Mouse (Mus musculus) CH12.LX (cell line): ENCODE measurements around the gene Dclk2. TPM values are rescaled to one million over a fixed set of nuclear protein-coding genes. Genes with fewer than 3 reads are reported as not detected.

ENCODE experiments used
- DNase-seq: peaks from one replicate; pipeline ENCODE4 v3.0.0-alpha.2; 2013; ENCODE audit errors: extremely low read depth
- H3K27ac ChIP-seq: 2 replicates; pipeline ENCODE4 v1.5.1; 2012; ENCODE audit warnings: low read depth, mild to moderate bottlenecking, control low read depth, moderate library complexity; ENCODE audit not compliant: insufficient read depth
- H3K27me3 ChIP-seq: replicated peaks from 2 replicates; pipeline ENCODE3; 2012; ENCODE audit warnings: inconsistent platforms
- H3K36me3 ChIP-seq, 2 experiments: replicated peaks in 1 of 2; 2 replicates each; pipeline versions ENCODE3 to v1.6.1; 2012; ENCODE audit warnings: inconsistent platforms in 1 of 2, low read length in 1 of 2, mild to moderate bottlenecking in 1 of 2, mixed read lengths in 1 of 2, moderate library complexity in 1 of 2; ENCODE audit not compliant: control insufficient read depth in 1 of 2, insufficient read depth in 1 of 2
- H3K4me1 ChIP-seq, 2 experiments: 2 replicates each; pipeline ENCODE4 v1.6.1; 2012; ENCODE audit warnings: inconsistent platforms in 1 of 2, moderate library complexity in 1 of 2; ENCODE audit not compliant: insufficient read depth in 2 of 2, control insufficient read depth in 1 of 2
- H3K4me2 ChIP-seq: 2 replicates; pipeline ENCODE4 v1.6.1; 2012; ENCODE audit warnings: low read depth, mild to moderate bottlenecking, control low read depth; ENCODE audit not compliant: poor library complexity, insufficient read depth, severe bottlenecking
- H3K4me3 ChIP-seq, 3 experiments: fragments of 150-350 bp in 1 of 3; sonication (generic) in 1 of 3; replicated peaks in 1 of 3; 2 replicates each; pipeline versions ENCODE3 to v1.5.1; 2011 to 2012; ENCODE audit warnings: low read depth in 2 of 3, low read length in 2 of 3, mild to moderate bottlenecking in 2 of 3, moderate library complexity in 2 of 3, control low read depth in 1 of 3, improper control_type of control experiment in 1 of 3, inconsistent platforms in 1 of 3, mixed read lengths in 1 of 3; ENCODE audit not compliant: poor library complexity in 1 of 3
- H3K79me2 ChIP-seq: replicated peaks from 2 replicates; pipeline ENCODE4 v1.6.1; 2012; ENCODE audit warnings: mild to moderate bottlenecking, moderate library complexity; ENCODE audit not compliant: control insufficient read depth, poor library complexity, insufficient read depth, severe bottlenecking; ENCODE audit errors: extremely low read depth
- H3K9ac ChIP-seq: 2 replicates; pipeline ENCODE4 v1.6.1; 2012; ENCODE audit warnings: low read depth, mild to moderate bottlenecking, control low read depth, moderate library complexity; ENCODE audit not compliant: insufficient read depth
- H3K9me3 ChIP-seq: replicated peaks from 2 replicates; pipeline ENCODE3; 2012; ENCODE audit warnings: low read length, inconsistent platforms, mixed read lengths
- BHLHE40 ChIP-seq: IDR thresholded peaks from 2 replicates; pipeline ENCODE4 v1.6.1; 2011; ENCODE audit warnings: mild to moderate bottlenecking, low read depth, low read length, improper control_type of control experiment
- E2F4 ChIP-seq: IDR thresholded peaks from 2 replicates; pipeline ENCODE4 v1.6.1; 2011; ENCODE audit warnings: low read depth, low read length, improper control_type of control experiment; ENCODE audit not compliant: insufficient replicate concordance
- EP300 ChIP-seq: IDR thresholded peaks from 2 replicates; pipeline ENCODE4 v1.6.1; 2011; ENCODE audit warnings: low read length, improper control_type of control experiment
- ETS1 ChIP-seq: conservative IDR thresholded peaks from 2 replicates; pipeline ENCODE4 v1.6.1; 2012; ENCODE audit warnings: low read depth, mild to moderate bottlenecking, inconsistent platforms, low read length, improper control_type of control experiment, moderate library complexity
- HCFC1 ChIP-seq: IDR thresholded peaks from 2 replicates; pipeline ENCODE4 v1.6.1; 2012; ENCODE audit warnings: low read depth, mild to moderate bottlenecking, inconsistent platforms, low read length, improper control_type of control experiment
- IRF4 ChIP-seq: IDR thresholded peaks from 2 replicates; pipeline ENCODE4 v1.6.1; 2014; ENCODE audit warnings: low read depth, mild to moderate bottlenecking, inconsistent platforms, low read length, improper control_type of control experiment
- MAX ChIP-seq: IDR thresholded peaks from 2 replicates; pipeline ENCODE4 v1.6.1; 2011; ENCODE audit warnings: low read length, improper control_type of control experiment
- MEF2A ChIP-seq: IDR thresholded peaks from 2 replicates; pipeline ENCODE4 v1.6.1; 2014; ENCODE audit warnings: low read depth, mild to moderate bottlenecking, inconsistent platforms, low read length, improper control_type of control experiment, borderline replicate concordance
- MXI1 ChIP-seq: IDR thresholded peaks from 2 replicates; pipeline ENCODE4 v1.6.1; 2011; ENCODE audit warnings: mild to moderate bottlenecking, low read depth, low read length, improper control_type of control experiment
- MYC ChIP-seq: IDR thresholded peaks from 2 replicates; pipeline ENCODE4 v1.6.1; 2011; ENCODE audit warnings: low read depth, mild to moderate bottlenecking, improper control_type of control experiment, low read length
- NELFE ChIP-seq: IDR thresholded peaks from 2 replicates; pipeline ENCODE4 v1.6.1; 2011; ENCODE audit warnings: low read depth, low read length, improper control_type of control experiment
- POLR2A ChIP-seq: IDR thresholded peaks from 2 replicates; pipeline ENCODE4 v1.6.1; 2011; ENCODE audit warnings: low read depth, mild to moderate bottlenecking, improper control_type of control experiment, low read length
- POLR2AphosphoS2 ChIP-seq: IDR thresholded peaks from 2 replicates; pipeline ENCODE4 v1.6.1; 2011; ENCODE audit warnings: low read depth, low read length, improper control_type of control experiment
- RAD21 ChIP-seq: IDR thresholded peaks from 2 replicates; pipeline ENCODE4 v1.6.1; 2011; ENCODE audit warnings: low read depth, mild to moderate bottlenecking, low read length, improper control_type of control experiment, moderate library complexity
- RCOR1 ChIP-seq: conservative IDR thresholded peaks from 2 replicates; pipeline ENCODE4 v1.6.1; 2012; ENCODE audit warnings: low read depth, mild to moderate bottlenecking, inconsistent platforms, low read length, improper control_type of control experiment
- SMC3 ChIP-seq: IDR thresholded peaks from 2 replicates; pipeline ENCODE4 v1.6.1; 2011; ENCODE audit warnings: low read depth, low read length, improper control_type of control experiment
- TBP ChIP-seq: conservative IDR thresholded peaks from 2 replicates; pipeline ENCODE4 v1.6.1; 2011; ENCODE audit warnings: low read depth, low read length, improper control_type of control experiment
- TCF12 ChIP-seq: IDR thresholded peaks from 2 replicates; pipeline ENCODE4 v1.6.1; 2014; ENCODE audit warnings: low read depth, mild to moderate bottlenecking, inconsistent platforms, low read length, improper control_type of control experiment
- USF2 ChIP-seq: conservative IDR thresholded peaks from 2 replicates; pipeline ENCODE4 v1.6.1; 2011; ENCODE audit warnings: low read depth, low read length, improper control_type of control experiment
- ZC3H11A ChIP-seq: IDR thresholded peaks from 2 replicates; pipeline ENCODE4 v1.6.1; 2012; ENCODE audit warnings: low read depth, mild to moderate bottlenecking, inconsistent platforms, low read length, improper control_type of control experiment
- ZNF384 ChIP-seq: IDR thresholded peaks from 2 replicates; pipeline ENCODE4 v1.6.1; 2012; ENCODE audit warnings: low read depth, low read length, improper control_type of control experiment, inconsistent platforms
- dilution Hi-C: fragments of 300-500 bp; cut with MboI; formaldehyde crosslinking; loops from 2 replicates; pipeline ENCODE4 v1.14.3; 2020; ENCODE audit warnings: low sequenced_read_pairs; ENCODE audit not compliant: extremely low pct_unique_long_range_greater_than_20kb, extremely low pct_ligation_motif_present
- in situ Hi-C: fragments of 300-500 bp; cut with MboI; formaldehyde crosslinking; loops from 3 replicates; pipeline ENCODE4 v1.14.3; 2019; ENCODE audit warnings: low sequenced_read_pairs, low pct_ligation_motif_present, low pct_unique_long_range_greater_than_20kb, mixed read lengths
- polyA plus RNA-seq: library from polyadenylated mRNA; unstranded; fragments of >175 nt; gene quantifications from 2 replicates; pipeline ENCODE4 v1.2.1, GENCODE M21; 2012; ENCODE audit warnings: low read depth; ENCODE audit not compliant: insufficient read length
- total RNA-seq, 2 experiments: library from RNA; depleted of rRNA; stranded (reverse); fragments of 300-350 nt in 1 of 2; fragments of >200 nt in 1 of 2; gene quantifications; 2 replicates each; pipeline ENCODE4 v1.2.3; 2012 to 2014

Dclk2 gene
- total and polyA plus RNA-seq, 3 experiments, result 0.93 to 2.0 (median 1.0) TPM

DNA sequence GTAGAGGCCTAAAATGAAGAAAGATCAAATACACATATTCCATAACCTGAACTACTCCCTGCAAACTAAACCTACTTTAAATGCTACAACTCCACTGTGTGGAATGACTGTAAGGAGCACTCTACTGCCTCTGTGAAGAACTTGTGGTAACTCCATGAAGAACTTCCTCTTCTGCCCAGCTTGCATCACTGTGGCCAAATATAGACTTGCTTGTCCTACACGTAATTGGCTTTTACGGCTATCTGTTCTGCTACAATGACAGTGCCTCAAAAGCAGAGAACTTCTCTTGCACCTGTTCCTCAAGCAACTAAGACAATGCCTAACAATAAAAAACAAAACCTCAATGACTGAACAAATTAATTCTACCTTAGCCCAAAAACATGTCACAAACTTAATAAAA lies 26.2 kb downstream of the Dclk2 start:
- Histone ChIP-seq H3K36me3 (no peaks in the 10 kb centered on the region), H3K9ac (no peak overlapping the region), H3K4me1 (peaks cover 5 to 15% of the 10 kb centered on the region in 2 experiments; a peak in 3 of 4 replicates), H3K4me3 (no peak overlapping the region), H3K79me2 (no peaks in the 10 kb centered on the region), H3K27me3 (no peaks in the 10 kb centered on the region), H3K9me3 (peaks cover 3% of the 10 kb centered on the region), H3K4me2 (no peak overlapping the region), H3K27ac (no peak overlapping the region)
- DNase-seq, result peak; percentile 77
- in situ Hi-C loops (no loop called here), dilution Hi-C loops (no loop called here)
- TF ChIP-seq MEF2A (peak; percentile 89), TCF12 (no peak), ZC3H11A (no peak), TBP (no peak), IRF4 (no peak), MXI1 (no peak), EP300 (peak; percentile 33; the same call in 1 of the 2 replicates)

DNA sequence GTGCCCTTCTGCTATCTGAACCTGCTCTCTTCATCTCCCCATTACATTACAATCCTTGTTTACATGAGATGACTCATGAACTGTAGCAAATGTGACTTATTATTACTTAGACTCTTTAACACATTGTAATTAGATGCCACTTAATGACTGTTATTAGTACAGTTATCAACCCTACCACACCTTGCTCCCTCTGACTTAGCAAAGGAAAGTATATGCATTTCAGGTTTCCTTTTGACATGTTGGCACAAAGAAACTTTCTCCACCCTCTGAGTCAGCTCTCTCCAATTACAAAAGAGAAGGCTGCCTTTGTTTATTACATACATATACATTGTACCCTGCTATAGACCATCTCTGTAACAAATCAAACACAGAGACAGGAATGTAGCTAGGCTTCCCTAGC lies 33.1 kb downstream of the Dclk2 start:
- no peak overlapping the region for H3K27ac ChIP-seq
- no peaks in the 10 kb centered on the region for H3K27me3 ChIP-seq
- H3K4me3 ChIP-seq, result no peak overlapping the region
- no peaks in the 10 kb centered on the region for H3K4me1 ChIP-seq
- dilution Hi-C loops (no loop called here), in situ Hi-C loops (no loop called here)
- no peak for DNase-seq
- no peak overlapping the region for H3K9ac ChIP-seq
- no peaks in the 10 kb centered on the region for H3K79me2 ChIP-seq
- H3K36me3 ChIP-seq, result no peaks in the 10 kb centered on the region
- H3K9me3 ChIP-seq, result no peaks in the 10 kb centered on the region
- no peak overlapping the region for H3K4me2 ChIP-seq
- TF ChIP-seq E2F4 (no peak), ZNF384 (no peak)
- TF ChIP-seq, all 38 proteins: peak for 0

DNA sequence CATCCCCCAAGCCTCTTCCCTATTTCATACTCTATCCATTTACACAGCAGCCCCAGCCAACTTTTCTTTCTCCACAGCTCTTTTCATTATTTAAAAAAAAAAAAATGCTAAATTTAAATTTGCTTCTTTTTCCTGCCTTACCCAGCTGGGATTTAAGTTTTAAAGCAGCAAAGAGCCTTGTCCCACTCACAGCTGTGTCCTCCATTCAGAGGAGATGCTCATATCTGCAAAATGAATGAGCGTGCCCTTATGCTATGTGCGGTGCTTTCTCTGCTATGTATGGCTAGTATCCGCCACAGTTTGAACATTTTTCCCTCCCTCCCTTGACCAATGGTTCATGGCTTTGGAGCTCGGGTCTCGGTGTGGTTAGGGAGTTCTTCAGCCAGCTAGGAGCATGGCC lies 35.5 kb downstream of the Dclk2 start:
- dilution Hi-C loops (no loop called here), in situ Hi-C loops (no loop called here)
- TF ChIP-seq HCFC1 (no peak), ZC3H11A (no peak), MXI1 (no peak), MEF2A (no peak), NELFE (no peak), POLR2A (no peak), MYC (no peak), SMC3 (no peak), USF2 (no peak), TBP (no peak), RCOR1 (no peak), RAD21 (no peak), BHLHE40 (no peak), MAX (no peak), ETS1 (no peak), TCF12 (no peak), POLR2AphosphoS2 (no peak)
- Histone ChIP-seq H3K36me3 (no peaks in the 10 kb centered on the region), H3K79me2 (no peaks in the 10 kb centered on the region), H3K9me3 (no peaks in the 10 kb centered on the region), H3K4me3 (no peak overlapping the region), H3K27me3 (no peaks in the 10 kb centered on the region), H3K27ac (no peak overlapping the region), H3K9ac (no peak overlapping the region), H3K4me2 (no peak overlapping the region), H3K4me1 (no peaks in the 10 kb centered on the region)
- DNase-seq, result no peak
